Mouse (Mus musculus) hematopoietic multipotent progenitor cell, adult 10-12 weeks (in vitro differentiated cells): ENCODE measurements around the gene Fam49a. TPM values are rescaled to one million over a fixed set of nuclear protein-coding genes. Genes with fewer than 3 reads are reported as not detected.

Source experiments
- polyA plus RNA-seq: library from polyadenylated mRNA; stranded (reverse); fragments of >175 nt; gene quantifications from 2 replicates; pipeline ENCODE4 v1.2.3, GENCODE M21; 2012; ENCODE audit warnings: low replicate concordance

Fam49a gene
- 25.2 and 47.4 TPM in 2 replicates for polyA plus RNA-seq

GRCm38 (mm10) chr12:12261987-12262971, at the start of gene Fam49a:
Gene Fam49a, plus strand, starts transcription at chr12:12262139.

